Mouse (Mus musculus): ENCODE results near the gene Ndst2. TPM values are rescaled to one million over a fixed set of nuclear protein-coding genes. Genes with fewer than 3 reads are reported as not detected.

Gene Ndst2
- total and polyA plus RNA-seq, 2 experiments: 10.8 to 33.2 TPM

GRCm38 (mm10) chr14:20696986-20697385 is 37.4 kb downstream of the Ndst2 start:
- Histone ChIP-seq H3K4me3 (ENCODE audit: insufficient read depth, low read depth, low read length) (no peak overlapping the region), H3K9ac (ENCODE audit: low read depth, low read length) (no peak overlapping the region), H3K4me1 (ENCODE audit: control insufficient read depth, insufficient read depth, low read length) (peaks cover 5% of the 10 kb centered on the region), H3K27ac (replicated peaks; ENCODE audit: insufficient read depth, low read depth, low read length) (no peak overlapping the region), H3K36me3 (ENCODE audit: control insufficient read depth, insufficient read depth, low read length) (peaks cover 36% of the 10 kb centered on the region), H3K27me3 (ENCODE audit: control insufficient read depth, insufficient read depth, low read length) (no peaks in the 10 kb centered on the region), H3K79me2 (ENCODE audit: control insufficient read depth, insufficient read depth, low read length) (peaks cover 26% of the 10 kb centered on the region; the same call in 1 of the 2 replicates)
- 54% methylated on average over 1 of the region's 1 CpGs for WGBS
- no peak for DNase-seq (ENCODE audit: extremely low read depth, low read depth, low spot score)
- TF ChIP-seq CTCF (IDR thresholded peaks at IDR 0.05; ENCODE audit: low read depth, low read length): peak; percentile 22; the same call in 1 of the 2 replicates
- TF ChIP-seq POLR2A (IDR thresholded peaks at IDR 0.05; ENCODE audit: extremely low read depth, insufficient read depth, low read length): no peak

GRCm38 (mm10) chr14:20695761-20696520 is 38.4 kb downstream of the Ndst2 start:
- no peak for DNase-seq (ENCODE audit: extremely low read depth, low read depth, low spot score)
- Histone ChIP-seq H3K9ac (ENCODE audit: low read depth, low read length) (peak overlapping the region; percentile 23; the same call in 1 of the 2 replicates), H3K4me3 (ENCODE audit: insufficient read depth, low read depth, low read length) (peak overlapping the region; percentile 69), H3K79me2 (ENCODE audit: control insufficient read depth, insufficient read depth, low read length) (peaks cover 22% of the 10 kb centered on the region; the same call in 1 of the 2 replicates), H3K27ac (replicated peaks; ENCODE audit: insufficient read depth, low read depth, low read length) (no peak overlapping the region), H3K27me3 (ENCODE audit: control insufficient read depth, insufficient read depth, low read length) (no peaks in the 10 kb centered on the region), H3K36me3 (ENCODE audit: control insufficient read depth, insufficient read depth, low read length) (peaks cover 44% of the 10 kb centered on the region), H3K4me1 (ENCODE audit: control insufficient read depth, insufficient read depth, low read length) (peaks cover 2% of the 10 kb centered on the region)
- TF ChIP-seq CTCF (IDR thresholded peaks at IDR 0.05; ENCODE audit: low read depth, low read length) (no peak), POLR2A (IDR thresholded peaks at IDR 0.05; ENCODE audit: extremely low read depth, insufficient read depth, low read length) (no peak)
- WGBS: 66% methylated on average over 27 of the region's 27 CpGs

GRCm38 (mm10) chr14:20694884-20695760 is 39.2 kb downstream of the Ndst2 start, which contains the start of gene Fut11:
Gene Fut11 (plus strand): TSS chr14:20694968.
- TF ChIP-seq CTCF (IDR thresholded peaks at IDR 0.05; ENCODE audit: low read depth, low read length) (no peak), POLR2A (IDR thresholded peaks at IDR 0.05; ENCODE audit: extremely low read depth, insufficient read depth, low read length) (peak; percentile 43; the same call in 1 of the 2 replicates)
- Histone ChIP-seq H3K27me3 (ENCODE audit: control insufficient read depth, insufficient read depth, low read length) (no peaks in the 10 kb centered on the region), H3K36me3 (ENCODE audit: control insufficient read depth, insufficient read depth, low read length) (peaks cover 49% of the 10 kb centered on the region), H3K9ac (ENCODE audit: low read depth, low read length) (peak within 1 kb of the TSS; percentile 78), H3K4me1 (ENCODE audit: control insufficient read depth, insufficient read depth, low read length) (no peaks in the 10 kb centered on the region; the same call in none of the 2 replicates), H3K4me3 (ENCODE audit: insufficient read depth, low read depth, low read length) (peak within 1 kb of the TSS; percentile 69), H3K27ac (replicated peaks; ENCODE audit: insufficient read depth, low read depth, low read length) (peak within 1 kb of the TSS; percentile 67), H3K79me2 (ENCODE audit: control insufficient read depth, insufficient read depth, low read length) (peaks cover 17% of the 10 kb centered on the region; the same call in 1 of the 2 replicates)
- no peak for DNase-seq (ENCODE audit: extremely low read depth, low read depth, low spot score)
- WGBS: 59% methylated on average over 111 of the region's 111 CpGs

- H3K79me2 ChIP-seq (ENCODE audit: control insufficient read depth, insufficient read depth, low read length): peaks cover 19% of the 10 kb centered on the region; the same call in 1 of the 2 replicates
- TF ChIP-seq POLR2A (IDR thresholded peaks at IDR 0.05; ENCODE audit: extremely low read depth, insufficient read depth, low read length) (no peak), CTCF (IDR thresholded peaks at IDR 0.05; ENCODE audit: low read depth, low read length) (no peak)
- no peaks in the 10 kb centered on the region; the same call in 1 of the 2 replicates for H3K4me1 ChIP-seq (ENCODE audit: control insufficient read depth, insufficient read depth, low read length)
- H3K4me3 ChIP-seq (ENCODE audit: insufficient read depth, low read depth, low read length): peak overlapping the region; percentile 69
- H3K36me3 ChIP-seq (ENCODE audit: control insufficient read depth, insufficient read depth, low read length): peaks cover 57% of the 10 kb centered on the region
- 72% methylated on average over 13 of the region's 13 CpGs for WGBS
- no peaks in the 10 kb centered on the region for H3K27me3 ChIP-seq (ENCODE audit: control insufficient read depth, insufficient read depth, low read length)
- no peak overlapping the region for H3K9ac ChIP-seq (ENCODE audit: low read depth, low read length)
- H3K27ac ChIP-seq (replicated peaks; ENCODE audit: insufficient read depth, low read depth, low read length): no peak overlapping the region; the same call in 1 of the 2 replicates
- no peak for DNase-seq (ENCODE audit: extremely low read depth, low read depth, low spot score)
These were observed 40.0 kb downstream of the Ndst2 start for GRCm38 (mm10) chr14:20694185-20694883.

GRCm38 (mm10) chr14:20693589-20694101 is 40.7 kb downstream of the Ndst2 start:
- peaks cover 19% of the 10 kb centered on the region; the same call in 1 of the 2 replicates for H3K79me2 ChIP-seq (ENCODE audit: control insufficient read depth, insufficient read depth, low read length)
- peaks cover 58% of the 10 kb centered on the region for H3K36me3 ChIP-seq (ENCODE audit: control insufficient read depth, insufficient read depth, low read length)
- TF ChIP-seq POLR2A (IDR thresholded peaks at IDR 0.05; ENCODE audit: extremely low read depth, insufficient read depth, low read length): no peak
- TF ChIP-seq CTCF (IDR thresholded peaks at IDR 0.05; ENCODE audit: low read depth, low read length): no peak
- no peak overlapping the region for H3K9ac ChIP-seq (ENCODE audit: low read depth, low read length)
- H3K27me3 ChIP-seq (ENCODE audit: control insufficient read depth, insufficient read depth, low read length): no peaks in the 10 kb centered on the region
- peak overlapping the region; percentile 19 for H3K27ac ChIP-seq (replicated peaks; ENCODE audit: insufficient read depth, low read depth, low read length)
- H3K4me3 ChIP-seq (ENCODE audit: insufficient read depth, low read depth, low read length): no peak overlapping the region
- WGBS: 85% methylated on average over 10 of the region's 10 CpGs
- no peak for DNase-seq (ENCODE audit: extremely low read depth, low read depth, low spot score)
- no peaks in the 10 kb centered on the region; the same call in 1 of the 2 replicates for H3K4me1 ChIP-seq (ENCODE audit: control insufficient read depth, insufficient read depth, low read length)
